In genomic region chr1:118481365-118481702, GRCm38 (mm10) we compare ENCODE assay signal across 8 mouse cellular contexts.
DNase-seq lines count a peak whose midpoint lies in the region; ATAC-seq lines count a peak whose summit lies in the region.

No protein-coding gene starts in this region.

- 0 out of 2 replicates have a peak overlapping the region, but pooled peaks have one; percentile 10 for H3K4me2 ChIP-seq in forebrain, embryonic 15.5 days (replicated peaks)
- peak overlapping the region; percentile 33 for H3K4me2 ChIP-seq in liver, embryonic 13.5 days
- no peak overlapping the region for H3K4me2 ChIP-seq in stomach, embryonic 16.5 days (ENCODE audit: low read depth, low read length)

- WGBS in forebrain, embryonic 15.5 days = 12% methylated on average over 4 of the region's 4 CpGs
- WGBS in liver, embryonic 13.5 days (ENCODE audit: insufficient replicate concordance) = 43% methylated on average over 4 of the region's 4 CpGs
- 56% methylated on average over 4 of the region's 4 CpGs for WGBS in stomach, embryonic 16.5 days

- no peaks in the 10 kb centered on the region for H3K27me3 ChIP-seq in forebrain, embryonic 15.5 days
- no peaks in the 10 kb centered on the region for H3K27me3 ChIP-seq in liver, embryonic 13.5 days
- H3K27me3 ChIP-seq in stomach, embryonic 16.5 days (ENCODE audit: control insufficient read depth, insufficient read depth, low read length) = no peaks in the 10 kb centered on the region

- peak overlapping the region; percentile 76 for H3K27ac ChIP-seq in forebrain, embryonic 15.5 days (replicated peaks)
- H3K27ac ChIP-seq in liver, embryonic 13.5 days = peak overlapping the region; percentile 78
- H3K27ac ChIP-seq in stomach, embryonic 16.5 days (ENCODE audit: low read length) = peak overlapping the region; percentile 48

- peaks cover 50% of the 10 kb centered on the region for H3K4me1 ChIP-seq in forebrain, embryonic 15.5 days
- H3K4me1 ChIP-seq in liver, embryonic 13.5 days (replicated peaks) = peaks cover 85% of the 10 kb centered on the region
- H3K4me1 ChIP-seq in stomach, embryonic 16.5 days (ENCODE audit: control insufficient read depth, insufficient read depth, low read length) = no peaks in the 10 kb centered on the region; the same call in 1 of the 2 replicates

- no peaks in the 10 kb centered on the region for H3K36me3 ChIP-seq in forebrain, embryonic 15.5 days
- no peaks in the 10 kb centered on the region for H3K36me3 ChIP-seq in liver, embryonic 13.5 days
- no peaks in the 10 kb centered on the region for H3K36me3 ChIP-seq in stomach, embryonic 16.5 days (ENCODE audit: control insufficient read depth, insufficient read depth, low read length)

- peak; percentile 60 for ATAC-seq in forebrain, embryonic 15.5 days (replicated peaks)
- ATAC-seq in liver, embryonic 13.5 days (ENCODE audit: low read depth) = peak; percentile 43
- ATAC-seq in stomach, embryonic 16.5 days (ENCODE audit: insufficient read depth, low FRiP score) = no peak

- H3K9ac ChIP-seq in forebrain, embryonic 15.5 days (replicated peaks) = peak overlapping the region; percentile 15; the same call in 1 of the 2 replicates
- H3K9ac ChIP-seq in liver, embryonic 13.5 days = peak overlapping the region; percentile 54
- no peak overlapping the region for H3K9ac ChIP-seq in stomach, embryonic 16.5 days (ENCODE audit: low read length)

- H3K4me3 ChIP-seq in forebrain, embryonic 15.5 days = no peak overlapping the region
- no peak overlapping the region for H3K4me3 ChIP-seq in liver, embryonic 13.5 days (replicated peaks)
- no peak overlapping the region for H3K4me3 ChIP-seq in stomach, embryonic 16.5 days (replicated peaks; ENCODE audit: low read length)

- H3K9me3 ChIP-seq in forebrain, embryonic 15.5 days = no peaks in the 10 kb centered on the region
- H3K9me3 ChIP-seq in liver, embryonic 13.5 days (replicated peaks) = no peaks in the 10 kb centered on the region
- no peaks in the 10 kb centered on the region for H3K9me3 ChIP-seq in stomach, embryonic 16.5 days (replicated peaks; ENCODE audit: control insufficient read depth, low read length)

- DNase-seq in right cerebral cortex, adult 18-20 months = peak; percentile 17
- no peak for DNase-seq in right cerebral cortex, postnatal 25 days
- no peak for DNase-seq in liver, embryonic 13.5 days
- no peak for DNase-seq in gastrocnemius, postnatal 36 days
- no peak for DNase-seq in kidney, postnatal 25 days
- no peak for DNase-seq in urinary bladder, postnatal 36 days (ENCODE audit: low spot score in 2 of 2)

- intact Hi-C loops in gastrocnemius, postnatal 36 days (cut with DNase I) = no loop called here
